Mouse (Mus musculus): ENCODE measurements around the gene Vps26a.

Gene Vps26a

GRCm38 (mm10) chr10:62418831-62419356 is 67.7 kb downstream of the Vps26a start:
- in situ Hi-C loops (cut with MboI): no loop called here

- in situ Hi-C loops (cut with MboI): no loop called here
Measured at GRCm38 (mm10) chr10:62413606-62413982, 73.0 kb downstream of the Vps26a start.

- in situ Hi-C loops (cut with MboI): no loop called here
Measured at GRCm38 (mm10) chr10:62412906-62413605, 73.5 kb downstream of the Vps26a start.

- in situ Hi-C loops (cut with MboI): no loop called here
Measured at GRCm38 (mm10) chr10:62411431-62412410, 74.9 kb downstream of the Vps26a start.

- in situ Hi-C loops (cut with MboI): no loop called here
Measured at GRCm38 (mm10) chr10:62410943-62411342, 75.7 kb downstream of the Vps26a start.

Data from mature B cell (primary cell).